Mouse (Mus musculus) left cerebral cortex, adult 6 months (tissue): ENCODE data around the gene Tbl2. TPM values are rescaled to one million over a fixed set of nuclear protein-coding genes. Genes with fewer than 3 reads are reported as not detected.

Experiments used
- long read RNA-seq, 2 experiments: library from polyadenylated mRNA; unstranded; transcript quantifications; one replicate each; pipeline ENCODE4 v2.0.0; 2019 to 2020
- polyA plus RNA-seq: library from polyadenylated mRNA; unstranded; fragments of <200 nt; fragmentation: Nextera tagmentation; gene quantifications from 2 replicates; pipeline ENCODE4 v1.2.3, GENCODE M21; 2021

Tbl2 gene
- polyA plus RNA-seq = 15.9 and 17.1 TPM in 2 replicates
- long read RNA-seq, experiment 1, full-length matches to known transcripts = 24 of 36 reads
- long read RNA-seq, experiment 1, partial matches to known transcripts = 6 of 36 reads
- long read RNA-seq, experiment 1, other reads (novel, unspliced or antisense) = 6 of 36 reads
- long read RNA-seq, experiment 2, full-length matches to known transcripts = 3 of 9 reads
- long read RNA-seq, experiment 2, partial matches to known transcripts = 1 of 9 reads
- long read RNA-seq, experiment 2, other reads (novel, unspliced or antisense) = 5 of 9 reads

DNA sequence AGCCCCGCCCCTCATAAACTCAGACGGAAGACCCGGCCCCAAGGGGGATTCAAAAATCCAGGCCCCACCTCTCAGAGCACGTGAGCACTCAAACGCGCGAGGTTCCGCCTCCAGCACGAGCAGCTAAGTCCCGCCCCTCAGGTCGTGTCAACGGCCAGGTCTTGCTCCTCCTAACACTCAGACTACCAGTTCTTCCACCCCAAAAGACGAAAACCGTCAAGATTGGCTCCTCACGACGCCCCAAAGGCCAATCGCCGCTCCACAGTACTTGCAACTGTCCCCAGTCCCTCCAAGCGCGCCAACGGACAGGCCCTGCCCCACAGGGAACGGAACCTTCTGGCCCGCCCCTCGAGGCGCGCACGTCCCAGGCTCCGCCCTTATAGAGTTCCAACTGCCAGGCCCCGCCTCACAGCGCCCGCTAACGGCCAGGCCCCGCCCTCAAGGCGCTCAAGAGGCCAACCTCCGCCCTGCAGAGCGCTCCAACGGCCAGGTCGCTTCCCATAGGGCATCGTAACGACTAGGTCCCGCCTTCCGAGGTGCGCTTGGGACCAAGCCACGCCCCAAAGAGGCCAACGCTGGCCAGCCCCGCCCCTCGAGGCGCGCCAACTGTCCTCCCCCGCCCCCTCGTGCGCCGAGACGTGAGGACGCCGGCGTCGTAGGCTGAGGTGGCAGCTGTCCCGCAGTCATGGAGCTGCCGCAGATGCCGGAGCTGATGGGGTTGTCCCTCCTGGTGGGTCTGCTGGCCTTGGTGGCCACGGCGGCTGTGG, at the start of gene Tbl2:
Gene Tbl2, plus strand, starts transcription at position 605 of the 767 bp plus-strand sequence.

GRCm38 (mm10) chr5:135168063-135169062, 18.9 kb downstream of the Tbl2 start, which contains the start of gene Bcl7b:
Gene Bcl7b (plus strand): TSS chr5:135168283.

GRCm38 (mm10) chr5:135186621-135187348, 37.3 kb downstream of the Tbl2 start, which contains the start of gene Baz1b:
Gene Baz1b (plus strand): TSS chr5:135187264.

Other genes starting within 250 kb of the Tbl2 start
- not detected in 2 replicates for gene Tmem270, start 242.9 kb upstream of the Tbl2 start, polyA plus RNA-seq
- not detected in 2 replicates for gene Cldn13, start 234.1 kb upstream of the Tbl2 start, polyA plus RNA-seq
- 6.6 and 7.4 TPM in 2 replicates for gene Mettl27, start 217.3 kb upstream of the Tbl2 start, polyA plus RNA-seq
- gene Cldn4, start 202.7 kb upstream of the Tbl2 start, polyA plus RNA-seq = not detected in 2 replicates
- 0.85 and 1.2 TPM in 2 replicates for gene Cldn3, start 163.4 kb upstream of the Tbl2 start, polyA plus RNA-seq
- 45.6 and 48.8 TPM in 2 replicates for gene Abhd11, start 140.5 kb upstream of the Tbl2 start, polyA plus RNA-seq
- 244 and 306 TPM in 2 replicates for gene Stx1a, start 126.2 kb upstream of the Tbl2 start, polyA plus RNA-seq
- 77.9 and 78.6 TPM in 2 replicates for gene Dnajc30, start 85.5 kb upstream of the Tbl2 start, polyA plus RNA-seq
- 46.3 and 50.4 TPM in 2 replicates for gene Bud23, start 84.7 kb upstream of the Tbl2 start, polyA plus RNA-seq
- gene Vps37d, start 71.4 kb upstream of the Tbl2 start, polyA plus RNA-seq = 1.9 and 8.2 TPM in 2 replicates
- gene Mlxipl, start 59.8 kb upstream of the Tbl2 start, polyA plus RNA-seq = 0.31 and 0.50 TPM in 2 replicates
- 87.3 and 94.7 TPM in 2 replicates for gene Bcl7b, start 18.6 kb downstream of the Tbl2 start, polyA plus RNA-seq
- 8.8 and 11.9 TPM in 2 replicates for gene Baz1b, start 37.6 kb downstream of the Tbl2 start, polyA plus RNA-seq
- 1.5 and 6.5 TPM in 2 replicates for gene Fzd9, start 101.6 kb downstream of the Tbl2 start, polyA plus RNA-seq
- gene Fkbp6, start 200.4 kb downstream of the Tbl2 start, polyA plus RNA-seq = 0.16 TPM in 1 of 2 replicates, not detected in the other
- gene Trim50, start 203.6 kb downstream of the Tbl2 start, polyA plus RNA-seq = not detected in 2 replicates
- gene Nsun5, start 220.3 kb downstream of the Tbl2 start, polyA plus RNA-seq = 8.6 and 9.3 TPM in 2 replicates
- gene Pom121, start 244.9 kb downstream of the Tbl2 start, polyA plus RNA-seq = 6.5 and 18.1 TPM in 2 replicates